Mouse (Mus musculus): ENCODE measurements at regions not wholly inside any gene's neighbourhood (a gene's known extent, or its start where the extent isn't known, plus 50 kb on each side); places are given as distances from the start of the nearest gene placed in this dataset.
"Not testable (repeated sequence)": the region's sequence is repeated elsewhere in the genome, so short reads cannot be mapped to it uniquely, and the experiment has no call there.

- WGBS: 65% methylated on average over 2 of the region's 2 CpGs
- no peak overlapping the region for H3K27ac ChIP-seq (replicated peaks)
- ATAC-seq (ENCODE audit: low FRiP score, low TSS enrichment) (no peak), DNase-seq (ENCODE audit: low spot score) (no peak)
- no peaks in the 10 kb centered on the region for H3K27me3 ChIP-seq (ENCODE audit: control insufficient read depth, insufficient read depth, low read length)
- no peaks in the 10 kb centered on the region for H3K4me1 ChIP-seq (replicated peaks; ENCODE audit: control insufficient read depth, insufficient read depth)
- no peaks in the 10 kb centered on the region for H3K36me3 ChIP-seq (ENCODE audit: control insufficient read depth, insufficient read depth, low read length)
- H3K9ac ChIP-seq (ENCODE audit: low read length): no peak overlapping the region
- no peak for TF ChIP-seq CTCF (IDR thresholded peaks at IDR 0.05; ENCODE audit: low read depth)
- no peak for TF ChIP-seq EP300 (optimal IDR thresholded peaks at IDR 0.05)
- H3K4me2 ChIP-seq (replicated peaks; ENCODE audit: low read depth): no peak overlapping the region
- no peaks in the 10 kb centered on the region for H3K9me3 ChIP-seq (ENCODE audit: control insufficient read depth, low read length)
- no peak overlapping the region for H3K4me3 ChIP-seq (ENCODE audit: low read depth, low read length)
Measured at GRCm38 (mm10) chr5:40177982-40178748, 422.9 kb upstream of the Hs3st1 start.

- Histone ChIP-seq H3K27me3 (ENCODE audit: control insufficient read depth, insufficient read depth, low read length) (no peaks in the 10 kb centered on the region), H3K4me1 (replicated peaks; ENCODE audit: control insufficient read depth, insufficient read depth) (no peaks in the 10 kb centered on the region), H3K36me3 (ENCODE audit: control insufficient read depth, insufficient read depth, low read length) (no peaks in the 10 kb centered on the region), H3K9me3 (ENCODE audit: control insufficient read depth, low read length) (no peaks in the 10 kb centered on the region), H3K4me2 (replicated peaks; ENCODE audit: low read depth) (no peak overlapping the region), H3K9ac (ENCODE audit: low read length) (no peak overlapping the region), H3K4me3 (ENCODE audit: low read depth, low read length) (no peak overlapping the region), H3K27ac (replicated peaks) (no peak overlapping the region)
- no peak for TF ChIP-seq EP300 (optimal IDR thresholded peaks at IDR 0.05)
- no peak for TF ChIP-seq CTCF (IDR thresholded peaks at IDR 0.05; ENCODE audit: low read depth)
- WGBS: 79% methylated on average over 3 of the region's 3 CpGs
- DNase-seq (ENCODE audit: low spot score) (no peak), ATAC-seq (ENCODE audit: low FRiP score, low TSS enrichment) (no peak)
Measured at GRCm38 (mm10) chr5:40136740-40137285, 381.5 kb upstream of the Hs3st1 start.

- DNase-seq (ENCODE audit: low spot score): no peak
- Histone ChIP-seq H3K4me2 (replicated peaks; ENCODE audit: low read depth) (no peak overlapping the region), H3K9me3 (ENCODE audit: control insufficient read depth, low read length) (no peaks in the 10 kb centered on the region), H3K27ac (replicated peaks) (no peak overlapping the region), H3K36me3 (ENCODE audit: control insufficient read depth, insufficient read depth, low read length) (no peaks in the 10 kb centered on the region), H3K4me1 (replicated peaks; ENCODE audit: control insufficient read depth, insufficient read depth) (no peaks in the 10 kb centered on the region), H3K27me3 (ENCODE audit: control insufficient read depth, insufficient read depth, low read length) (no peaks in the 10 kb centered on the region), H3K9ac (ENCODE audit: low read length) (no peak overlapping the region), H3K4me3 (ENCODE audit: low read depth, low read length) (no peak overlapping the region)
- 39% methylated on average over 1 of the region's 1 CpGs for WGBS
- TF ChIP-seq EP300 (optimal IDR thresholded peaks at IDR 0.05) (no peak), CTCF (IDR thresholded peaks at IDR 0.05; ENCODE audit: low read depth) (peak; percentile 51)
- no peak for ATAC-seq (ENCODE audit: low FRiP score, low TSS enrichment)
Measured at GRCm38 (mm10) chr5:40124337-40124736, 369.1 kb upstream of the Hs3st1 start.

- ATAC-seq (ENCODE audit: low FRiP score, low TSS enrichment) (no peak), DNase-seq (ENCODE audit: low spot score) (no peak)
- no peak overlapping the region for H3K9ac ChIP-seq (ENCODE audit: low read length)
- H3K4me2 ChIP-seq (replicated peaks; ENCODE audit: low read depth): no peak overlapping the region
- no peak for TF ChIP-seq EP300 (optimal IDR thresholded peaks at IDR 0.05)
- TF ChIP-seq CTCF (IDR thresholded peaks at IDR 0.05; ENCODE audit: low read depth): no peak
- H3K4me1 ChIP-seq (replicated peaks; ENCODE audit: control insufficient read depth, insufficient read depth): no peaks in the 10 kb centered on the region
- H3K36me3 ChIP-seq (ENCODE audit: control insufficient read depth, insufficient read depth, low read length): no peaks in the 10 kb centered on the region
- H3K27ac ChIP-seq (replicated peaks): no peak overlapping the region
- H3K27me3 ChIP-seq (ENCODE audit: control insufficient read depth, insufficient read depth, low read length): no peaks in the 10 kb centered on the region
- no peak overlapping the region for H3K4me3 ChIP-seq (ENCODE audit: low read depth, low read length)
- no peaks in the 10 kb centered on the region for H3K9me3 ChIP-seq (ENCODE audit: control insufficient read depth, low read length)
Measured at GRCm38 (mm10) chr5:40116849-40117248, 361.6 kb upstream of the Hs3st1 start.

GRCm38 (mm10) chr5:40089576-40089975 lies 334.3 kb upstream of the Hs3st1 start:
- not testable (repeated sequence) for H3K27ac ChIP-seq (replicated peaks); H3K9me3 ChIP-seq (ENCODE audit: control insufficient read depth, low read length); H3K9ac ChIP-seq (ENCODE audit: low read length); ATAC-seq (ENCODE audit: low FRiP score, low TSS enrichment); DNase-seq (ENCODE audit: low spot score); H3K4me2 ChIP-seq (replicated peaks; ENCODE audit: low read depth); H3K4me3 ChIP-seq (ENCODE audit: low read depth, low read length); H3K36me3 ChIP-seq (ENCODE audit: control insufficient read depth, insufficient read depth, low read length); H3K27me3 ChIP-seq (ENCODE audit: control insufficient read depth, insufficient read depth, low read length); H3K4me1 ChIP-seq (replicated peaks; ENCODE audit: control insufficient read depth, insufficient read depth)
- 79% methylated on average over 5 of the region's 5 CpGs for WGBS

DNA sequence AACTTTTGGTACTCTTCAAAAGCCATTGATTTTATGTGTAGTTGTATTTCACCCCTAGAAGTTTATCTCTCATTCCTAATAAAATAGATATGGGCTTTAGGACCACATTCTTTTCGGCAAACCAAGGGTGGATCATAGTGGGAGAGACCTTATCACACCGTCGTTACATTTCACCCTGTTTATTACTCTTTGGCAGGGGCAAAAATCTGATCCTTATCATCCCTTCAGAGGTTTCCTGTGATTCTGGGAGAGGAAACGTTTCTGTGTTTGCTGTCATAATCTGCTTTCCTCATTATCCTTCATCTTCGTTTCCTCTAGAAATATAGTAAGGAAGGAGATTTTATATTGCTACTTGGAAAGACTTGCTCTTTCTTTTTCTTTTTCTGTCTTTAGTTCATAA lies 290.0 kb upstream of the Hs3st1 start:
- H3K36me3 ChIP-seq (ENCODE audit: control insufficient read depth, insufficient read depth, low read length): no peaks in the 10 kb centered on the region
- H3K4me2 ChIP-seq (replicated peaks; ENCODE audit: low read depth): no peak overlapping the region
- TF ChIP-seq CTCF (IDR thresholded peaks at IDR 0.05; ENCODE audit: low read depth) (no peak), EP300 (optimal IDR thresholded peaks at IDR 0.05) (no peak)
- no peak for DNase-seq (ENCODE audit: low spot score)
- no peak overlapping the region for H3K27ac ChIP-seq (replicated peaks)
- H3K4me1 ChIP-seq (replicated peaks; ENCODE audit: control insufficient read depth, insufficient read depth): no peaks in the 10 kb centered on the region
- no peak overlapping the region for H3K9ac ChIP-seq (ENCODE audit: low read length)
- H3K9me3 ChIP-seq (ENCODE audit: control insufficient read depth, low read length): no peaks in the 10 kb centered on the region
- ATAC-seq (ENCODE audit: low FRiP score, low TSS enrichment): no peak
- 53% methylated on average over 5 of the region's 5 CpGs for WGBS
- H3K27me3 ChIP-seq (ENCODE audit: control insufficient read depth, insufficient read depth, low read length): no peaks in the 10 kb centered on the region
- no peak overlapping the region for H3K4me3 ChIP-seq (ENCODE audit: low read depth, low read length)
